ENCODE assay signal across 19 mouse cellular contexts in the genomic region with DNA sequence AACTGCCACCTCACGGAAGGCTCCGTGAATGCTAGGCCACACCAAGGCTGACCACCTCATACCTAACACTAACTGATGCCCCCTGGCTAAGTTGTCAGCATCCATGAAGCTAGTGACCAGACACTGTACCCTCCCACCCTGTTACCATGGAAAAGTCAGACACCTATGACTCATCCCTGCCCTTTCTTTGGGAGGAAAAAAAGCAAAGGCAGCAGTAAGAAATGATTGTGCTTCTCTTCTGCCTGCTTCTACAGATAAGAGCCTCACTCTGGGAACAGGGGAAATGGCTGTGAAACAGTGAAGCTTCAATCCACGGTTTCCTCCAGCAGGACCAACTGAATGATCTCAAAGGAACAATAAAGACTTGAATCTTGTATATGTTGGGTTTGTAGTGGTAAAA. TPM values are rescaled to one million over a fixed set of nuclear protein-coding genes. Genes with fewer than 3 reads are reported as not detected.
DNase-seq lines count a peak whose midpoint lies in the region; TF ChIP-seq lines count a peak whose summit lies in the region.
"Had no signal": no experiment of that assay in that cellular context is flagged by ENCODE, and none has a peak within 500 bp of the region (broad histone marks: within the 10 kb centered on the region; RNA-seq: fewer than 3 reads in every experiment).

No protein-coding gene starts in this region.

- peaks cover 5 to 10% of the 10 kb centered on the region in 2 experiments for H3K4me1 ChIP-seq in MEL (ENCODE audit: control insufficient read depth in 1 of 2, insufficient read depth in 2 of 2, low read length in 2 of 2)
- peaks cover 4% of the 10 kb centered on the region; the same call in 1 of the 2 replicates for H3K4me1 ChIP-seq in bone marrow, adult 2 months (ENCODE audit: control insufficient read depth, insufficient read depth, low read length)
- H3K4me1 ChIP-seq in hindbrain, embryonic 10.5 days (replicated peaks) = peaks cover 15% of the 10 kb centered on the region

- no peak overlapping the region for H3K9ac ChIP-seq in MEL (ENCODE audit: control insufficient read depth, low read depth, low read length, poor library complexity, severe bottlenecking)
- H3K9ac ChIP-seq: limb, embryonic 12.5 days; lung, embryonic 14.5 days; stomach, embryonic 15.5 days had no signal

- H3K79me2 ChIP-seq in MEL (ENCODE audit: control insufficient read depth, insufficient read depth, low read length, poor library complexity) (peaks cover 5% of the 10 kb centered on the region; the same call in 1 of the 2 replicates), macrophage (ENCODE audit: inconsistent target) (peaks cover 33% of the 10 kb centered on the region)

- DNase-seq in heart, adult 11 months = peak; percentile 51
- DNase-seq in heart, adult 18-20 months = no peak
- DNase-seq in MEL (ENCODE audit: low read depth, low spot score) = peak; percentile 65
- no peak for DNase-seq in kidney, postnatal 14 days
- no peak for DNase-seq in hindbrain, embryonic 10.5 days (ENCODE audit: low spot score)
- DNase-seq in kidney, postnatal 25 days = no peak
- DNase-seq: cerebellum, adult 2 months; kidney, adult 18-20 months; kidney, postnatal 10 days; layer of hippocampus, adult 9-11 months; lung, embryonic 14.5 days; right cerebral cortex, adult 18-20 months; thymus, adult 2 months had no signal

- no peak for TF ChIP-seq POLR2A in MEL (IDR thresholded peaks at IDR 0.05; ENCODE audit: control insufficient read depth in 1 of 2, insufficient read depth in 1 of 2, low read depth in 1 of 2, low read length in 2 of 2, poor library complexity in 1 of 2)
- no peak for TF ChIP-seq POLR2A in bone marrow, adult 2 months (IDR thresholded peaks at IDR 0.05; ENCODE audit: borderline replicate concordance, control insufficient read depth, low read depth, low read length)

- H3K27ac ChIP-seq in MEL (ENCODE audit: control insufficient read depth, low read depth, low read length) = no peak overlapping the region
- peak overlapping the region; percentile 90; the same call in 1 of the 2 replicates for H3K27ac ChIP-seq in bone marrow, adult 2 months (ENCODE audit: control insufficient read depth, insufficient read depth, low read depth, low read length, poor library complexity)
- H3K27ac ChIP-seq in macrophage = peak overlapping the region; percentile 49
- H3K27ac ChIP-seq in hindbrain, embryonic 10.5 days = no peak overlapping the region
- H3K27ac ChIP-seq: limb, embryonic 12.5 days; stomach, embryonic 15.5 days had no signal

- H3K4me3 ChIP-seq in MEL (ENCODE audit: control insufficient read depth in 1 of 2, insufficient read depth in 1 of 2, low read depth in 2 of 2, low read length in 2 of 2) = no peak overlapping the region
- H3K4me3 ChIP-seq in bone marrow, adult 2 months (replicated peaks; ENCODE audit: control insufficient read depth, low read depth, low read length) = no peak overlapping the region
- H3K4me3 ChIP-seq in macrophage (ENCODE audit: inconsistent target) = no peak overlapping the region
- H3K4me3 ChIP-seq in hindbrain, embryonic 10.5 days = no peak overlapping the region
- H3K4me3 ChIP-seq: limb, embryonic 12.5 days; stomach, embryonic 15.5 days had no signal

- TF ChIP-seq CTCF in MEL (IDR thresholded peaks at IDR 0.05 in 2 of 3, conservative IDR thresholded peaks at IDR 0.05 in 1 of 3; ENCODE audit: control insufficient read depth in 1 of 3, insufficient read depth in 1 of 3, low read depth in 2 of 3, low read length in 3 of 3, poor library complexity in 1 of 3, severe bottlenecking in 1 of 3) = no peak
- TF ChIP-seq CTCF in bone marrow, adult 2 months (IDR thresholded peaks at IDR 0.05; ENCODE audit: control insufficient read depth, insufficient read depth, low read length) = no peak

- 5% methylated on average over 3 of the region's 3 CpGs for WGBS in bone marrow, adult 2 months
- WGBS in macrophage (ENCODE audit: missing documents) = 4% methylated on average over 3 of the region's 3 CpGs
- WGBS in hindbrain, embryonic 10.5 days = 82% methylated on average over 3 of the region's 3 CpGs

- TF ChIP-seq RAD21 in MEL (IDR thresholded peaks at IDR 0.05; ENCODE audit: low read depth, low read length) = no peak

- no peaks in the 10 kb centered on the region for H3K27me3 ChIP-seq in MEL (ENCODE audit: control insufficient read depth in 1 of 2, insufficient read depth in 2 of 2, low read length in 2 of 2)
- no peaks in the 10 kb centered on the region for H3K27me3 ChIP-seq in hindbrain, embryonic 10.5 days (ENCODE audit: insufficient read depth, poor library complexity, severe bottlenecking)
- H3K27me3 ChIP-seq: limb, embryonic 12.5 days; stomach, embryonic 15.5 days had no signal

- H3K36me3 ChIP-seq in MEL (ENCODE audit: control insufficient read depth in 1 of 2, insufficient read depth in 2 of 2, low read length in 2 of 2) (peaks cover 0 to 20% of the 10 kb centered on the region in 2 experiments; a peak in 2 of 4 replicates), macrophage (ENCODE audit: inconsistent target) (no peaks in the 10 kb centered on the region)
- H3K36me3 ChIP-seq in hindbrain, embryonic 10.5 days = no peaks in the 10 kb centered on the region
- H3K36me3 ChIP-seq: limb, embryonic 12.5 days; stomach, embryonic 15.5 days had no signal

- H3K9me3 ChIP-seq in MEL (replicated peaks; ENCODE audit: insufficient read depth, low read length) = no peaks in the 10 kb centered on the region
- H3K9me3 ChIP-seq in hindbrain, embryonic 10.5 days = no peaks in the 10 kb centered on the region
- H3K9me3 ChIP-seq: limb, embryonic 12.5 days; stomach, embryonic 15.5 days had no signal

- TF ChIP-seq EP300 in MEL (IDR thresholded peaks at IDR 0.05; ENCODE audit: low read depth in 1 of 2, low read length in 2 of 2) = peak in 1 of 2 experiments; percentile 33; a peak in 1 of 4 replicates

TF ChIP-seq in MEL, 35 proteins besides CTCF, POLR2A, EP300 and RAD21:
- TF ChIP-seq RCOR1 (IDR thresholded peaks at IDR 0.05; ENCODE audit: low read depth, low read length) (no peak; the same call in 1 of the 2 replicates), JUND (IDR thresholded peaks at IDR 0.05; ENCODE audit: low read depth, low read length) (0 out of 2 replicates have a peak, but pooled peaks have one; percentile 62), GATA1 (IDR thresholded peaks at IDR 0.05; ENCODE audit: low read depth, low read length) (peak; percentile 65), TAL1 (IDR thresholded peaks at IDR 0.05; ENCODE audit: low read length) (peak; percentile 72)

RNA-seq across cellular contexts. Expression of a gene that starts 3.1 kb away (rescaled TPM):
- 1 to 10 TPM; 4.8 to 5.8 TPM for total RNA-seq in heart, adult 18-20 months (2021)
- 9.6 and 11.6 TPM in 2 replicates for total RNA-seq in MEL (2012; rRNA removed)
- polyA plus RNA-seq in MEL (2012; ENCODE audit: insufficient read depth in 1 of 2, insufficient read length in 2 of 2, low read depth in 1 of 2, low replicate concordance in 2 of 2, missing spikeins in 1 of 2) (10 to 100 TPM in 1 of 2 experiments, not detected in 1; 12.6 TPM), macrophage (2018) (8.8 to 16.9 TPM (median 12.0 TPM) in 3 replicates)
- polyA plus RNA-seq in bone marrow, adult 2 months (2011; ENCODE audit: insufficient read depth, insufficient read length, low replicate concordance, missing spikeins) = 14.6 and 16.1 TPM in 2 replicates
- 10 to 100 TPM; 43.2 to 81.1 (median 59.7) TPM for total RNA-seq in macrophage (2018; cell fraction: chromatin; rRNA removed)
- 10 to 100 TPM in 20 of 26 experiments, 1 to 10 TPM in 6; 8.5 to 13.7 (median 11.1) TPM for total RNA-seq in macrophage (2018; cell fraction: cytosol; rRNA removed)
- total RNA-seq in macrophage (2018; cell fraction: nucleus; rRNA removed) = 10 to 100 TPM; 16.5 to 54.6 (median 32.7) TPM
- polyA plus RNA-seq in hindbrain, embryonic 10.5 days (2016; fragmentation: Nextera tagmentation; extraction: Ambion mirVana) = 36.2 and 39.0 TPM in 2 replicates

RNA-seq across cellular contexts. Expression of a gene that starts 3.1 kb away (rescaled TPM):
- 1 to 10 TPM in 1 of 2 experiments, under 1 TPM in 1; 0.30 to 1.8 TPM for total RNA-seq in heart, adult 18-20 months (2021)
- not detected in 2 replicates for total RNA-seq in MEL (2012; rRNA removed)
- under 1 TPM in 1 of 2 experiments, not detected in 1; 0.03 TPM for polyA plus RNA-seq in MEL (2012; ENCODE audit: insufficient read depth in 1 of 2, insufficient read length in 2 of 2, low read depth in 1 of 2, low replicate concordance in 2 of 2, missing spikeins in 1 of 2)
- 6.9 and 30.1 TPM in 2 replicates for polyA plus RNA-seq in bone marrow, adult 2 months (2011; ENCODE audit: insufficient read depth, insufficient read length, low replicate concordance, missing spikeins)
- 100 to 1,000 TPM in 13 of 26 experiments, 10 to 100 TPM in 13; 12.3 to 386 (median 98.8) TPM for total RNA-seq in macrophage (2018; cell fraction: chromatin; rRNA removed)
- 10 to 100 TPM; 15.9 to 40.3 (median 28.5) TPM for total RNA-seq in macrophage (2018; cell fraction: cytosol; rRNA removed)
- total RNA-seq in macrophage (2018; cell fraction: nucleus; rRNA removed) = 100 to 1,000 TPM in 9 of 26 experiments, 10 to 100 TPM in 17; 32.8 to 249 (median 83.5) TPM
- 23.6 to 56.7 TPM (median 42.1 TPM) in 3 replicates for polyA plus RNA-seq in macrophage (2018)
- 0.10 and 0.37 TPM in 2 replicates for polyA plus RNA-seq in hindbrain, embryonic 10.5 days (2016; fragmentation: Nextera tagmentation; extraction: Ambion mirVana)
- total RNA-seq: gastrocnemius, adult 8-10 months; midbrain, postnatal 0 days had no signal
- polyA plus RNA-seq: cerebellum, adult 2 months had no signal

Comparison
In these comparisons a context has a peak if more than half of its experiments do, and no peak if none do; other contexts are left out.
1. DNase-seq: peak in heart, adult 11 months (single experiment) and MEL (single experiment); none in heart, adult 18-20 months (0 of 2), kidney, postnatal 14 days (single experiment), hindbrain, embryonic 10.5 days (single experiment) and kidney, postnatal 25 days (0 of 2).
2. H3K27ac ChIP-seq: peak in bone marrow, adult 2 months (single experiment) and macrophage (single experiment); none in MEL (single experiment) and hindbrain, embryonic 10.5 days (single experiment).